Mouse (Mus musculus) adrenal gland, adult 18-20 months (tissue): ENCODE results near the gene Lce6a. TPM values are rescaled to one million over a fixed set of nuclear protein-coding genes. Genes with fewer than 3 reads are reported as not detected.

Experiments
- DNase-seq, 2 experiments: peaks; one replicate each; pipeline ENCODE4 v3.0.0; 2021 to 2022; ENCODE audit warnings: low spot score in 2 of 2
- total RNA-seq, 2 experiments: library from RNA; stranded (reverse); gene quantifications; 1 replicate in 1 of 2; 2 replicates in 1 of 2; pipeline ENCODE4 v1.2.3; 2021

Gene Lce6a
- total RNA-seq, 2 experiments from 2014 or later: not detected

DNA sequence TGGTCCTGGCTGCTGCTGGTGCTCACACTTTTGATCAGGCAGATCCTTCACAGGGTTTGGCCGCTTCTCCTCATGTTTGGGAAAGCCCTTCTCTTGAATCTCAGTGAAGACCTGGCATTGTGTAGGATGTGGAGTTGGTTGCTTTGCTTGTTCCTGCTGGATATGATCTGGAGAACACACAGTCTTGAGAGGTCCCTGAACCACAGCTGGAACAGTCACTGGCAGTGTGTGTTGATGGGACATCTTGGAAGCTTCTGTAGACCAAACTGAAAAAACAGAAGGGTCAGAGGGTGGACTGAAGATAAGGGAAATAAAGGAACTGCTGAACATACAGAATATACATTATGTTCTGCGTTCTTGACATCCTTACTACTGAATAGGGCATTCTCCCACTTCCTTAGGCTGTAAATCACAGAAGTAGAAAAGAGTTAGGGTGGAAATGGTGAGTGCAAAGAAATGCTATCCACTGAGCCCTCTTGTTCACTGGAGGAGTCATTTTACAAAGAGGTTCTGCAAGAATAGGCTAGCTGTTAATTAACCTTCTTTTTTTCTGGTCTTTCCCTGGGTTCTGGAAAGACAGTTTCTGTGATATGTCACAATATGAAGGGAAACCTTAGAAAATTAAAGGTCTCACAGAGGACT is 48.8 kb downstream of the Lce6a start:
- no peak for DNase-seq

Other genes with a start within 250 kb of the Lce6a start
- not detected for gene Sprr2h, start 236.0 kb downstream of the Lce6a start, total RNA-seq
- gene Sprr2i, start 213.7 kb downstream of the Lce6a start, total RNA-seq: not detected
- not detected for gene Sprr2j-ps, start 203.6 kb downstream of the Lce6a start, total RNA-seq
- 1 to 10 TPM; 4.1 to 4.8 TPM for gene Gm9774, start 192.2 kb downstream of the Lce6a start, total RNA-seq
- not detected for gene Sprr2k, start 189.1 kb downstream of the Lce6a start, total RNA-seq
- gene Sprr1b, start 182.9 kb downstream of the Lce6a start, total RNA-seq: not detected
- not detected for gene Sprr3, start 162.9 kb downstream of the Lce6a start, total RNA-seq
- gene Sprr1a, start 135.8 kb downstream of the Lce6a start, total RNA-seq: not detected
- gene Sprr4, start 121.2 kb downstream of the Lce6a start, total RNA-seq: not detected
- not detected for gene 2310046K23Rik, start 87.1 kb downstream of the Lce6a start, total RNA-seq
- not detected for gene Ivl, start 47.9 kb downstream of the Lce6a start, total RNA-seq
- not detected for gene Smcp, start 32.7 kb downstream of the Lce6a start, total RNA-seq
- gene 2210017I01Rik, start 14.2 kb downstream of the Lce6a start, total RNA-seq: not detected
- not detected for gene Lce1a1, start 26.6 kb upstream of the Lce6a start, total RNA-seq
- gene Lce1b, start 35.3 kb upstream of the Lce6a start, total RNA-seq: not detected
- not detected for gene Lce1a2, start 48.7 kb upstream of the Lce6a start, total RNA-seq
- gene Lce1c, start 57.6 kb upstream of the Lce6a start, total RNA-seq: not detected
- not detected for gene Lce1d, start 65.5 kb upstream of the Lce6a start, total RNA-seq
- not detected for gene Lce1e, start 87.4 kb upstream of the Lce6a start, total RNA-seq
- not detected for gene Lce1f, start 98.7 kb upstream of the Lce6a start, total RNA-seq
- not detected for gene Gm38119, start 117.4 kb upstream of the Lce6a start, total RNA-seq
- not detected for gene Lce1g, start 130.7 kb upstream of the Lce6a start, total RNA-seq
- gene Lce1h, start 143.4 kb upstream of the Lce6a start, total RNA-seq: not detected
- gene Lce1i, start 157.2 kb upstream of the Lce6a start, total RNA-seq: not detected
- not detected for gene Lce1j, start 168.9 kb upstream of the Lce6a start, total RNA-seq
- not detected for gene Lce1k, start 186.2 kb upstream of the Lce6a start, total RNA-seq
- gene Kprp, start 205.6 kb upstream of the Lce6a start, total RNA-seq: not detected
- gene Lce1l, start 229.6 kb upstream of the Lce6a start, total RNA-seq: not detected
- gene 2310050C09Rik, start 248.6 kb upstream of the Lce6a start, total RNA-seq: not detected